Mouse (Mus musculus): ENCODE data around the gene Ctrl. TPM values are rescaled to one million over a fixed set of nuclear protein-coding genes. Genes with fewer than 3 reads are reported as not detected.

Gene Ctrl
- polyA plus RNA-seq, 1 experiment from 2014 or later: 0.22 TPM

DNA sequence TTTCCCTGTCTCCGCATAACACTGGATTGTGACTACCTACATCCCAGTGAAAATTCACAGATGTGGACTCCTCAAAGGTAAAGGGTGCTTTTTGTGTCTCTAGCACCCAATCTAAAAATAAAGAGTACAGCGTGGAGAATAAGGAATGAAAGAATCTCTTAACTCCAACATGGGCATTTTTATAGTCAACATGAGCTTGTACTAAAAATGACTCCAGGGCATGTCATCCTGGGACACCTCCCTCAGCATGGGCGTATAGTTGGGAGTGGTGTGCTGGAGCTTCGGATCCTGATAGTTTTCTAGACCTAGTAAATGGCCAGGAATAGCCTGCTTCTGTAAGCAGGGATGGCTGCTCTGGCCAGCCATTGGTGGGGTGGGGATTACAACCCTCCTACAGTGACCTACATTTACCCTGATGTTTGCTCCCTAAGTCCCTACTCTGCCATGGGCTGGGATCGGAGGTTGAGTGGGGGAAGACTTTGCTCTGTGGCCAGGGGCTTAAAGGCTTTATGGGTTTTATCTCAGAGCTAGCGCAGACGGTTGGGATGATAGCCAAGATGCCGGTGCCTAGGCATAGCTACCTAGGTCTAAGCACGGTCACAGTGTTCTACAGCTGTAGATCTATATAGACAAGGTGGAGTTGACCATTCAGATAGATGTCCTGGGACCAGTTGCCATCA, 35.7 kb downstream of the Ctrl start:
- no peak for TF ChIP-seq EP300 (optimal IDR thresholded peaks at IDR 0.05)
- TF ChIP-seq CTCF (IDR thresholded peaks at IDR 0.05; ENCODE audit: low read depth): no peak
- DNase-seq (ENCODE audit: low spot score): no peak

DNA sequence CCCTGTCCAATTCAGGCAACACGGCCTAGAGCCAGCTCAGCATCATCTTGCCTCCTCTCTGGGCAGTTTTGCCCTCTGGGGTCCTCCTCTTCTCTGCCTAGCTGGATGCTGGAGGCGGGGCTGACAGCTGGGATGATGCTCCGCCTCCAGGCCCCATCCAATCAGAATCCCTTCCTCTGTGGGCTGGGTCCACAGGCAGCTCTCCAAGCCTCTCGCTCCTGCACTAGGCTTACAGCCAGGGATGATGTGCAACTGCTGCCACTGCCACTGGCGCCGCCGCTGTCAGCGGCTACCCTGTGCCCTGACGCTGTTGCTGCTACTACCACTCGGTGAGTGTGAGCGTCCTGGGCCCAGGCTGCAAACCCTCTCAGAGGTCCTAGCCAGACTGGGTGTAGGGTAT, 40.3 kb downstream of the Ctrl start, which contains the start of gene Nrn1l:
Nrn1l (plus strand) TSS at position 229 of the 400 bp plus-strand sequence.
- Histone ChIP-seq H3K9me3 (ENCODE audit: control insufficient read depth, low read length) (no peaks in the 10 kb centered on the region), H3K27ac (replicated peaks) (0 out of 2 replicates have a peak within 1 kb of the TSS, but pooled peaks have one; percentile 35), H3K27me3 (ENCODE audit: control insufficient read depth, insufficient read depth, low read length) (no peaks in the 10 kb centered on the region), H3K36me3 (ENCODE audit: control insufficient read depth, insufficient read depth, low read length) (peaks cover 24% of the 10 kb centered on the region), H3K4me3 (ENCODE audit: low read depth, low read length) (no peak within 1 kb of the TSS), H3K4me2 (replicated peaks; ENCODE audit: low read depth) (peak within 1 kb of the TSS; percentile 36; the same call in 1 of the 2 replicates), H3K9ac (ENCODE audit: low read length) (0 out of 2 replicates have a peak within 1 kb of the TSS, but pooled peaks have one; percentile 45), H3K4me1 (replicated peaks; ENCODE audit: control insufficient read depth, insufficient read depth) (no peaks in the 10 kb centered on the region)
- 15% methylated on average over 11 of the region's 11 CpGs for WGBS
- no peak for TF ChIP-seq CTCF (IDR thresholded peaks at IDR 0.05; ENCODE audit: low read depth)
- no peak for TF ChIP-seq EP300 (optimal IDR thresholded peaks at IDR 0.05)
- ATAC-seq (ENCODE audit: low FRiP score, low TSS enrichment) (peak; percentile 80), DNase-seq (ENCODE audit: low spot score) (peak; percentile 77)

More for the DNA sequence above, 35.7 kb downstream of the Ctrl start:
- Histone ChIP-seq H3K36me3 (ENCODE audit: control insufficient read depth, insufficient read depth, low read length) (no peaks in the 10 kb centered on the region), H3K4me3 (ENCODE audit: low read depth, low read length) (no peak overlapping the region), H3K9me3 (ENCODE audit: control insufficient read depth, low read length) (no peaks in the 10 kb centered on the region), H3K9ac (ENCODE audit: low read length) (no peak overlapping the region), H3K4me2 (replicated peaks; ENCODE audit: low read depth) (no peak overlapping the region), H3K27ac (replicated peaks) (no peak overlapping the region), H3K27me3 (ENCODE audit: control insufficient read depth, insufficient read depth, low read length) (no peaks in the 10 kb centered on the region), H3K4me1 (replicated peaks; ENCODE audit: control insufficient read depth, insufficient read depth) (no peaks in the 10 kb centered on the region)
- no peak for ATAC-seq (ENCODE audit: low FRiP score, low TSS enrichment)
- 67% methylated on average over 9 of the region's 9 CpGs for WGBS

DNA sequence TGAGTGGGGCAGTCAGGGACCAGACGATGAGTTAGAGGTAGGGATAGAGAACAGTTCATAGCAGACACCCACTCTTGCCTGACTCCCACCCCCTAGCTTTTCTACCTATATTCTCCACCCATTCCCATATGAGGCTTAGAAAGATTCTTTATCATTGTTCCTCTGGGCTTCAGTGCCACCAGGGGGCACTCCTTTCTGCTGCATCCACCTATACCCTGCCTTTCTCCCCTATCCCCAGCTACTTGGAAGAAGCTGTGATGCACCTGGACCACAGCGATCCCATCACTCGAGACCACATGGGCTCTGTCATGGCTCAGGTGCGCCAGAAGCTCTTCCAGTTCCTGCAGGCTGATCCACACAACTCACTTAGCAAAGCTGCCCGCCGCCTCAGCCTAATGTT, 41.2 kb downstream of the Ctrl start:
- Histone ChIP-seq H3K4me2 (replicated peaks; ENCODE audit: low read depth) (no peak overlapping the region), H3K4me1 (replicated peaks; ENCODE audit: control insufficient read depth, insufficient read depth) (no peaks in the 10 kb centered on the region), H3K27me3 (ENCODE audit: control insufficient read depth, insufficient read depth, low read length) (no peaks in the 10 kb centered on the region), H3K27ac (replicated peaks) (no peak overlapping the region), H3K4me3 (ENCODE audit: low read depth, low read length) (no peak overlapping the region), H3K36me3 (ENCODE audit: control insufficient read depth, insufficient read depth, low read length) (peaks cover 33% of the 10 kb centered on the region), H3K9me3 (ENCODE audit: control insufficient read depth, low read length) (no peaks in the 10 kb centered on the region), H3K9ac (ENCODE audit: low read length) (no peak overlapping the region)
- DNase-seq (ENCODE audit: low spot score) (peak; percentile 30), ATAC-seq (ENCODE audit: low FRiP score, low TSS enrichment) (no peak)
- WGBS: 87% methylated on average over 6 of the region's 6 CpGs
- TF ChIP-seq CTCF (IDR thresholded peaks at IDR 0.05; ENCODE audit: low read depth): peak; percentile 73
- TF ChIP-seq EP300 (optimal IDR thresholded peaks at IDR 0.05): no peak

GRCm38 (mm10) chr8:105890870-105891269, 42.8 kb downstream of the Ctrl start:
- Histone ChIP-seq H3K4me2 (replicated peaks; ENCODE audit: low read depth) (no peak overlapping the region), H3K9me3 (ENCODE audit: control insufficient read depth, low read length) (no peaks in the 10 kb centered on the region), H3K36me3 (ENCODE audit: control insufficient read depth, insufficient read depth, low read length) (peaks cover 47% of the 10 kb centered on the region), H3K27ac (replicated peaks) (no peak overlapping the region), H3K4me1 (replicated peaks; ENCODE audit: control insufficient read depth, insufficient read depth) (no peaks in the 10 kb centered on the region), H3K27me3 (ENCODE audit: control insufficient read depth, insufficient read depth, low read length) (no peaks in the 10 kb centered on the region), H3K4me3 (ENCODE audit: low read depth, low read length) (no peak overlapping the region), H3K9ac (ENCODE audit: low read length) (no peak overlapping the region)
- ATAC-seq (ENCODE audit: low FRiP score, low TSS enrichment) (no peak), DNase-seq (ENCODE audit: low spot score) (no peak)
- 92% methylated on average over 6 of the region's 6 CpGs for WGBS
- TF ChIP-seq EP300 (optimal IDR thresholded peaks at IDR 0.05): no peak
- no peak for TF ChIP-seq CTCF (IDR thresholded peaks at IDR 0.05; ENCODE audit: low read depth)

GRCm38 (mm10) chr8:105889756-105890465, 43.8 kb downstream of the Ctrl start:
- Histone ChIP-seq H3K9ac (ENCODE audit: low read length) (no peak overlapping the region), H3K9me3 (ENCODE audit: control insufficient read depth, low read length) (no peaks in the 10 kb centered on the region), H3K27me3 (ENCODE audit: control insufficient read depth, insufficient read depth, low read length) (no peaks in the 10 kb centered on the region), H3K4me1 (replicated peaks; ENCODE audit: control insufficient read depth, insufficient read depth) (no peaks in the 10 kb centered on the region), H3K27ac (replicated peaks) (no peak overlapping the region), H3K4me3 (ENCODE audit: low read depth, low read length) (no peak overlapping the region), H3K36me3 (ENCODE audit: control insufficient read depth, insufficient read depth, low read length) (peaks cover 54% of the 10 kb centered on the region), H3K4me2 (replicated peaks; ENCODE audit: low read depth) (no peak overlapping the region)
- no peak for ATAC-seq (ENCODE audit: low FRiP score, low TSS enrichment)
- 94% methylated on average over 12 of the region's 12 CpGs for WGBS
- TF ChIP-seq CTCF (IDR thresholded peaks at IDR 0.05; ENCODE audit: low read depth): no peak
- no peak for TF ChIP-seq EP300 (optimal IDR thresholded peaks at IDR 0.05)
- DNase-seq (ENCODE audit: low spot score): no peak

Small RNA genes lying within 50 kb of the gene (microRNA-seq; reads per million reads assigned to microRNA genes)
- not detected for gene Mir7074

Other genes with a start within 250 kb of the Ctrl start
- 0.58 and 0.61 TPM in 2 replicates for gene Carmil2, start 247.6 kb downstream of the Ctrl start, polyA plus RNA-seq (2015; fragmentation: Nextera tagmentation; extraction: Ambion mirVana)
- gene Acd, start 232.8 kb downstream of the Ctrl start, polyA plus RNA-seq (2015; fragmentation: Nextera tagmentation; extraction: Ambion mirVana): 26.7 and 30.7 TPM in 2 replicates
- 12.4 and 13.0 TPM in 2 replicates for gene Pard6a, start 232.7 kb downstream of the Ctrl start, polyA plus RNA-seq (2015; fragmentation: Nextera tagmentation; extraction: Ambion mirVana)
- 0.08 and 0.13 TPM in 2 replicates for gene 4933405L10Rik, start 226.2 kb downstream of the Ctrl start, polyA plus RNA-seq (2015; fragmentation: Nextera tagmentation; extraction: Ambion mirVana)
- 5.4 and 5.8 TPM in 2 replicates for gene Enkd1, start 225.7 kb downstream of the Ctrl start, polyA plus RNA-seq (2015; fragmentation: Nextera tagmentation; extraction: Ambion mirVana)
- 14.5 and 16.9 TPM in 2 replicates for gene Gfod2, start 175.2 kb downstream of the Ctrl start, polyA plus RNA-seq (2015; fragmentation: Nextera tagmentation; extraction: Ambion mirVana)
- gene Ranbp10, start 106.5 kb downstream of the Ctrl start, polyA plus RNA-seq (2015; fragmentation: Nextera tagmentation; extraction: Ambion mirVana): 7.1 TPM in 2 replicates
- gene Tsnaxip1, start 106.1 kb downstream of the Ctrl start, polyA plus RNA-seq (2015; fragmentation: Nextera tagmentation; extraction: Ambion mirVana): not detected in 2 replicates
- 14.2 and 15.1 TPM in 2 replicates for gene Cenpt, start 80.6 kb downstream of the Ctrl start, polyA plus RNA-seq (2015; fragmentation: Nextera tagmentation; extraction: Ambion mirVana)
- 36.8 and 37.8 TPM in 2 replicates for gene Thap11, start 78.7 kb downstream of the Ctrl start, polyA plus RNA-seq (2015; fragmentation: Nextera tagmentation; extraction: Ambion mirVana)
- 83.5 and 103 TPM in 2 replicates for gene Nutf2, start 73.3 kb downstream of the Ctrl start, polyA plus RNA-seq (2015; fragmentation: Nextera tagmentation; extraction: Ambion mirVana)
- 13.7 and 14.8 TPM in 2 replicates for gene Edc4, start 53.0 kb downstream of the Ctrl start, polyA plus RNA-seq (2015; fragmentation: Nextera tagmentation; extraction: Ambion mirVana)
- 0.40 TPM in 1 of 2 replicates, not detected in the other for gene Nrn1l, start 40.3 kb downstream of the Ctrl start, polyA plus RNA-seq (2015; fragmentation: Nextera tagmentation; extraction: Ambion mirVana)
- 13.4 and 14.8 TPM in 2 replicates for gene Pskh1, start 33.4 kb downstream of the Ctrl start, polyA plus RNA-seq (2015; fragmentation: Nextera tagmentation; extraction: Ambion mirVana)
- gene Psmb10, start 4.6 kb upstream of the Ctrl start, polyA plus RNA-seq (2015; fragmentation: Nextera tagmentation; extraction: Ambion mirVana): 65.9 and 68.0 TPM in 2 replicates
- gene Lcat, start 9.5 kb upstream of the Ctrl start, polyA plus RNA-seq (2015; fragmentation: Nextera tagmentation; extraction: Ambion mirVana): 0.75 and 0.77 TPM in 2 replicates
- gene Slc12a4, start 32.2 kb upstream of the Ctrl start, polyA plus RNA-seq (2015; fragmentation: Nextera tagmentation; extraction: Ambion mirVana): 12.8 and 14.1 TPM in 2 replicates
- not detected in 2 replicates for gene Dpep3, start 45.6 kb upstream of the Ctrl start, polyA plus RNA-seq (2015; fragmentation: Nextera tagmentation; extraction: Ambion mirVana)
- 8.1 and 8.3 TPM in 2 replicates for gene Dus2, start 57.5 kb upstream of the Ctrl start, polyA plus RNA-seq (2015; fragmentation: Nextera tagmentation; extraction: Ambion mirVana)
- gene Dpep2nb, start 72.1 kb upstream of the Ctrl start, polyA plus RNA-seq (2015; fragmentation: Nextera tagmentation; extraction: Ambion mirVana): not detected in 2 replicates
- 9.2 and 10.0 TPM in 2 replicates for gene Ddx28, start 78.0 kb upstream of the Ctrl start, polyA plus RNA-seq (2015; fragmentation: Nextera tagmentation; extraction: Ambion mirVana)
- 2.5 TPM in 2 replicates for gene Nfatc3, start 125.0 kb upstream of the Ctrl start, polyA plus RNA-seq (2015; fragmentation: Nextera tagmentation; extraction: Ambion mirVana)
- gene Esrp2, start 203.1 kb upstream of the Ctrl start, polyA plus RNA-seq (2015; fragmentation: Nextera tagmentation; extraction: Ambion mirVana): 38.9 and 48.0 TPM in 2 replicates
- gene Pla2g15, start 216.5 kb upstream of the Ctrl start, polyA plus RNA-seq (2015; fragmentation: Nextera tagmentation; extraction: Ambion mirVana): 5.6 and 5.7 TPM in 2 replicates
- gene Slc7a6, start 235.0 kb upstream of the Ctrl start, polyA plus RNA-seq (2015; fragmentation: Nextera tagmentation; extraction: Ambion mirVana): 24.3 and 25.8 TPM in 2 replicates

All from stomach, postnatal 0 days (tissue).